Mouse (Mus musculus) subcutaneous adipose tissue, adult 2 months (tissue): Measurements from ENCODE around the gene Lag3. TPM values are rescaled to one million over a fixed set of nuclear protein-coding genes. Genes with fewer than 3 reads are reported as not detected.

Experiments
- polyA plus RNA-seq: library from polyadenylated mRNA; depleted of rRNA; stranded (reverse); fragments of >200 nt; gene quantifications from 2 replicates; pipeline ENCODE4 v1.2.3, GENCODE M21; 2012; ENCODE audit warnings: low replicate concordance; rRNA removed

Lag3 gene
- polyA plus RNA-seq, result 5.0 and 6.7 TPM in 2 replicates

DNA sequence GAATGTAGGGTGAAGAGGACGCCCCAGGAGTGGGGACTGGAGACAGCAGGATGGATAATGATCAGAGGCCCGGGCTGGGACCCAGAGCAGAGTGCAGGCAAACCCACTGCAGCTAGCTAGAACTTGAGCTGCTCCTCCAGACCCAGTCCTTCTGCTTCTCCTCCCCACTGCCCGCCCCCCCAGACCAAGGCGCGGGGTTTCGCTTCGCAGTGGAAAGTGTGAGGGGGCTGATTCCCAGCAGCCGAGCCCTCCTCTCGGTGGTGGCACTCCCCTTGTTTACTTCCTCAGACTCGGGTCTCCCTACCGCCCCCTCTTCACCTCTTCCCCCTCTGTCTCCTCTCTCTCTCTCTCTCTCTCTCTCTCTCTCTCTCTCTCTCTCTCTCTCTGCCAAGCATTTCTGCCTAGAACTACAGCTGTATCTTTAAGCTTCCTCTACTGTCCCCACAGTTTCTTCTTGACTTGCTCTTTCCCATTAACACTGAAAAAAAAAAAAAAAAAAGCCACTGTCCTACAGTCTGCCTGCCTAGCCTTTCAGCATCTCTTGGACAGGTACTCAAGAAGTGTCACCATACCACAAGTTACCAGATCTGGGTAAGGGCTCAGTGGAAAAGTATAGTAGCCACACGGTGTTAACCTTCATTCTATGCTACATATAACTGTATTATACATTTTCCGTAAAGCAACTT, at the start of gene Lag3:
Gene Lag3 (minus strand): TSS at position 173 of the 686 bp plus-strand sequence.

DNA sequence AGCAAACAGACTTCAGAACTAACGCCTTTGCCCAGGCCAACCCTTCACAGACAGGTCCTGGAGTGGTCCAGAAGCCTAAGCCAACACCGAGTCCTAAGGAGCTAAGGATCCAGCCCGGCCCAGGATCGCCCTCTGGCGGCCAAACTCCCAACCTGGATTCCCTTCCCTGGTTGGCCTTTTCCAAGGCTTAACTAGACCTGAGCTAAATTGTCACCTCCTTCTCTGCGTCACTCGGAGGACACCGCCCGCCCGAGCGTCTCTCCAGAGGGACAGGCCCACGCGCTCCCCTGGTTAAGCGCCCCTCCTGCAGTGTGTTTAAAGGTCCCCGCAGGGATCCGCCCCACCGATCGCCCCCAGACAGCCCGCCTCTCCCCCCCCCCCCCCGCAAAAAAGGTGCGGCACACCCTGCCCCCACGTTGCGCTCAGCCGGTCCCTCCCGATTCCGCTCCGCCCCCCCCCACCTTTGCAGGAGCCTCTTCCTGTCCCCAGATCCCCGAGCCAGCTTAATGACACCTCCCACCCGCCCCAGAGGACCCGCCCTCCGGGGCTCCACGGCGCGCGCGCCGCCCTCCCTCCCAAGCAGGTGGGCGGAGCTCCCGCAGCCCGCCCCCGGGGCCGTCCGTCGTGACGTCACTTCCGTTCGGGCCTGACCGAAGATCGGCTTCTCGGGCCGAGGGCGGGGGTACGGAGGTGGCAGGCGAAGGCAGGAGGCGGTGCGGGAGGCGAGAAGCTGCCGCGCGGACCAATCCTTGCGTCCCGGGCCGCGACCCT, 19.4 kb upstream of the Lag3 start, which contains the start of gene Mlf2:
Gene Mlf2 (plus strand): TSS at position 633 of the 771 bp plus-strand sequence.

DNA sequence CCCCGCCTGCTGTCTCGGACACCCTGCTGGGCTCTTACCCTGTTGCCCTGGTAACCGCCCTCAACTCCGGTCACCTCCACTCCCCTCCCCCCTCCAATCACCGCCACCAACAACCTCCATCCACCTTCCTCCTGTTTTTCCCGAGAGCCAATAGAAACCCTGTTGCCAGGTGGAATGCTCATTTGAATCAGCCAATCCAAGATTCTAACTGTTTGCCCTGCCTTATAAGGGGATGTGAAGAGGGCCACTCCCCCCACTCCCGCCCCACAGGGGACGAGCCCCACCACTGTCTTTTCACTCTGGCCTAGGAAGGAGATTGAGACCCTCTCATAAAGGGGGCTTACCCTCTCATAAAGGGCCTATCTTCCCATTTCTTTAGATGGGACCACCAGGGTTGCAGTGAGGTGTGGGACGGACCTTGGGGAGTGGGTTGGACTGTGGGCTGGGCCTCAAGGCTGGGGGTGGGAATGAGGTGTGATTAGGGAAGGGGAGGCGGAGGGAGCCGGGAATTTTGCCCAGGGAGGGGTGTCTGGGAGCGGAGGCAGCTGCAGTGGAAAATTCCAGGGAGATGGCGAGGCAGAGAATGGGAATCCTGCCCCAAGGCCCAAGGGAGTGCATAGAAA, 8.3 kb upstream of the Lag3 start, which contains the start of gene Ptms:
Gene Ptms (minus strand): TSS at position 409 of the 623 bp plus-strand sequence.

DNA sequence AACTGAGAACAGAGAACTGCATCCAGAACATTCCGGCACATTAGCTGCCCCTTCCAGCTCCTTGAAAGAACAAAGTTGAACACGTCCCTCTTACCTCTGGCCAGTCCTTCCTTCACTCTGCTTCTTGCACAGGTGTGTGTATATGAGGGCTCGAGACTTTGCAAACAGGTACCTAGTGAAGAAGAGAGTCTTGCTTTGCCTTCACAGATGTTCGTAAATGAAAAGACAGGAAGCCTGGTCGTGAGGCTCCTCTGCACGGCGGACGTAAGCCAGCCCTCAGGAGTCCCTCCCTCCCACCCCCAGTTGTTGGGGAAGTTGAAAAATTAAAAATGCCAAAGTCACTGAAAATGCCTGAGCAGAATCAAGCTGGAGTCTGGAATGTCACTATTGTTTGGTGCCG, 23.5 kb downstream of the Lag3 start, which contains the start of gene Cd4:
Gene Cd4 (minus strand): TSS at position 236 of the 400 bp plus-strand sequence.

DNA sequence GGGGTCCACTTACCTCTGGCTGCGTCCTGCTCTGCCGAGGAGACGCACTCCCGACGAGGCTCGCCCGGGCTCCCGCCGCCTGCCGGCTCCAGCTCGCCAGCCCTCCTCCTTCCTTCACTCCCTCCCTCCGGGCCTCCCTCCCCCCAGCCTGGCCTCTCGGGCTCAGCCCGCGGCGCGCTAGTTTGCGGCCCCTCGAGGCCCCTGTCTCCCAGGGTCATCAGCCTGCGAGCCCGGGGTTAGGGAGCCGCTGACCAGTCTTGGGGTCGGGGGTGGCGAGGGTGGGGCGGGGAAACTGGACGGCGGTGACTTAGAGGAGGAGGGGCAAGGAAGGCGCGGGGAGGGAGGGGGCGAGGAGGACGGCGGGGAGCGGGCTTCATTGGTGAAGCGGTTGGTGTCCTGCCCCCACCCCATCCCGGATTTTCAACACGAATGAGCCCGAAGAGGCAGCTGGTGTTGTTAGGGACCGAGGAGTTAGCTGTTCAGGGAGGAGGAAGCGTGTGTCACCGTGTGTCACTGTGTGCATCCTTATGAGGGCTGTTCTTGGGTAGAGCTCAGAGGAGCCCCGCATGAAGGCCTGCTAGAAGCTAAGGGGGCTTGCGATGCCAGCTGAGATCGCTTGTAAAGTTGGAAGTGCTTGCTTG, 47.7 kb downstream of the Lag3 start, which contains the start of gene Gpr162:
Gene Gpr162 (minus strand): TSS at position 326 of the 641 bp plus-strand sequence.

DNA sequence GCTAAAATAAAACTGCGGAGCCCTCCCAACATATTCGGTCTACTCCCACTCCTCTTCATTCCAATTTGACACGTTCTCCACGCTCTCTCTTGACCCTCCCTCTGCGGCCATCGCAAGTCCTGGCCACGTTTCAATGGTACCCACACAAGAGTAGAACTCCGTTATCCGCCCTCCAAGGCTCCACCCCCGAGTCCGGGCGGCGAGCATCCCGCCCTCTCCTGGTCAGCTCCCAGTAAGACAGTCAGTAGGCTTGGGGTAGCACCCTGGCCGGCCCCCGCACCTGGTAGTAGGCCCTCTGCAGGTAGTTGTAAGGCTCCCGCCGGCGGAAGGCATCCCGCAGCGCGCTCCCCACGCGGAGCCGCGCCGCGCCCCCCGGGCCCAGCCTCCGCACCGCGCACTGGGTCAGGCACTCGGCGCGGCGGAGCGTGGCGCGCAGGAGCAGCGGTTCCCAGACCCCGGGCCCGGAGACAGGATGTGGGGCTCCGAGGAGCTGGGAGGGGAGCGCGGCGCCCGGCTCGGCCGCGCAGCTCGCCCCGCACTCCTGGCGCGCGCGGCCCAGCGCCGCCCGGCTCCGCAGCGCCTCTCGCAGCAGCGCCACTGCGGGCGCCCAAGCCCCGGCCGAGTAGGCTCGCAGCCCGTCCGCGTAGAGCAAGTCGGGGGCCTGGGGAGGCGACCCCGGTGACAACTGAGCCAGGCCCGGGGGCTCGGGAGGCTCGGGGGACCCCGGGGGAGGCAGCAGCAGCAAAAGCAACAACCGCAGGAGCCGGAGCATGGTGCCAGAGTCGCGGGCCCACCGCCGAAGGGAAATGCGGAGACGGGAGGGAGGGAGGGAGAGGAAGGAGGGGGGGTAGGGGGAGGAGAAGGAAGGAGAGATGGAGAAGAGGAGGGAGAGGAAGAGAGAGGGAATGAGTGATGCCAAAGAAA, 54.3 kb downstream of the Lag3 start, which contains the start of gene P3h3:
Gene P3h3 (minus strand): TSS at position 837 of the 924 bp plus-strand sequence.

Other genes with a start within 250 kb of the Lag3 start
- 165 and 205 TPM in 2 replicates for gene Lpcat3, start 248.7 kb downstream of the Lag3 start, polyA plus RNA-seq
- gene Emg1, start 199.5 kb downstream of the Lag3 start, polyA plus RNA-seq, result 43.9 and 76.9 TPM in 2 replicates
- 146 and 173 TPM in 2 replicates for gene Phb2, start 199.4 kb downstream of the Lag3 start, polyA plus RNA-seq
- 11.4 and 26.9 TPM in 2 replicates for gene Ptpn6, start 173.0 kb downstream of the Lag3 start, polyA plus RNA-seq
- gene Grcc10, start 170.3 kb downstream of the Lag3 start, polyA plus RNA-seq, result 190 and 330 TPM in 2 replicates
- not detected in 2 replicates for gene Gm45234, start 155.7 kb downstream of the Lag3 start, polyA plus RNA-seq
- 35.1 and 76.7 TPM in 2 replicates for gene Atn1, start 155.2 kb downstream of the Lag3 start, polyA plus RNA-seq
- gene Eno2, start 142.0 kb downstream of the Lag3 start, polyA plus RNA-seq, result 7.9 and 22.7 TPM in 2 replicates
- 1.9 and 2.1 TPM in 2 replicates for gene Lrrc23, start 132.0 kb downstream of the Lag3 start, polyA plus RNA-seq
- gene Spsb2, start 103.0 kb downstream of the Lag3 start, polyA plus RNA-seq, result 20.3 and 27.3 TPM in 2 replicates
- 546 and 1,076 TPM in 2 replicates for gene Tpi1, start 97.4 kb downstream of the Lag3 start, polyA plus RNA-seq
- gene Usp5, start 82.2 kb downstream of the Lag3 start, polyA plus RNA-seq, result 112 and 133 TPM in 2 replicates
- 5.8 and 31.7 TPM in 2 replicates for gene Cdca3, start 82.2 kb downstream of the Lag3 start, polyA plus RNA-seq
- 0.47 and 1.4 TPM in 2 replicates for gene Gnb3, start 71.4 kb downstream of the Lag3 start, polyA plus RNA-seq
- 23.0 and 97.5 TPM in 2 replicates for gene P3h3, start 54.0 kb downstream of the Lag3 start, polyA plus RNA-seq
- 0.24 and 3.3 TPM in 2 replicates for gene Gpr162, start 47.7 kb downstream of the Lag3 start, polyA plus RNA-seq
- 0.79 and 2.4 TPM in 2 replicates for gene Cd4, start 23.5 kb downstream of the Lag3 start, polyA plus RNA-seq
- 1,311 and 1,715 TPM in 2 replicates for gene Ptms, start 8.4 kb upstream of the Lag3 start, polyA plus RNA-seq
- gene Mlf2, start 19.7 kb upstream of the Lag3 start, polyA plus RNA-seq, result 398 and 422 TPM in 2 replicates
- 192 and 221 TPM in 2 replicates for gene Cops7a, start 53.8 kb upstream of the Lag3 start, polyA plus RNA-seq
- gene Pianp, start 85.0 kb upstream of the Lag3 start, polyA plus RNA-seq, result 3.7 and 15.6 TPM in 2 replicates
- 49.1 and 77.6 TPM in 2 replicates for gene Zfp384, start 97.4 kb upstream of the Lag3 start, polyA plus RNA-seq
- 69.3 and 75.0 TPM in 2 replicates for gene Ing4, start 128.1 kb upstream of the Lag3 start, polyA plus RNA-seq
- gene Acrbp, start 138.0 kb upstream of the Lag3 start, polyA plus RNA-seq, result 11.9 and 31.8 TPM in 2 replicates
- 5.0 and 8.4 TPM in 2 replicates for gene Lpar5, start 156.2 kb upstream of the Lag3 start, polyA plus RNA-seq
- 42.0 and 131 TPM in 2 replicates for gene Chd4, start 184.3 kb upstream of the Lag3 start, polyA plus RNA-seq
- 13.7 and 35.1 TPM in 2 replicates for gene Nop2, start 220.2 kb upstream of the Lag3 start, polyA plus RNA-seq
- gene Iffo1, start 233.5 kb upstream of the Lag3 start, polyA plus RNA-seq, result 32.5 and 35.6 TPM in 2 replicates